Mouse (Mus musculus) ovary, adult 18-20 months (tissue): ENCODE results near the gene Shox2.

Experiments used
- DNase-seq: peaks from one replicate; pipeline ENCODE4 v3.0.0; 2022; ENCODE audit warnings: low spot score, mixed read lengths

The Shox2 gene

DNA sequence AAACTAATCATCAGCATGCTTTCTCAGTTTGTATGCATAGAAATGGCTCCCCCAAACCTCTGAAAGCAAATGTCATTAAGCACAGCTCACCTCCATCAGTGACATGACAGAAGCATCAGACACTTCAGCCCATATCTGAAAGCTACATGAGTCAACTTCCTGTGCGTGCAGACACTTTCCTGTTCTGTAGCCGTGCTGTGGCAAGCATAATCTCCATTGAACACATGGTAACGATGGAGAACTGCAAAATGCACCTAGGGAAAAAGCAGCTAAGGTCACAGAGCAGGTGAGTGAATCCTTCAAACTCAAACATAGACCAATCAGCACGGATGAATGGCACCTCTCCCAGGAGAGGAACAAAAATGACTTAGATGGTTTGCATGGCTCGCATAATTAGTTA is 21.6 kb downstream of the Shox2 start:
- DNase-seq, result no peak

- no peak for DNase-seq
Measured at GRCm38 (mm10) chr3:66955126-66955525, 26.4 kb downstream of the Shox2 start.

GRCm38 (mm10) chr3:66939675-66940074 is 41.9 kb downstream of the Shox2 start:
- no peak for DNase-seq

DNA sequence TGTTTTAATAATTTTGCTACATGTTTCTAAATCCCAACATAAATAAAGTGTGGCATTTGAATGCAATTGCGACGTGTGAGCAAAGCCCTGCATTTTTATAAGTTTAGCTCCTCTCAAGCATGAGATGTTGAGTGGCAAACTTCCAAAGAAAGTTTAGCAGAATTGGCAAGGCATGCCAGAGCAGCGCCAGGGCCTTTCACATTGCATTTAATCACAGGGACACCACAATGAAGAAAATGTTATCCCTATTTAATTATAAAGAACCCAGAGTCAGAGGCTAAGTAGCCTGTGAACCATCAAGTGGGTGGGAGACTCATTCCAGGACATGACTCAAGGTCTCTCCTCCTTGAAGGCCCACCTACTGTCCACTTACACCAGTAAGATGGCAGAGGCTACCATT is 59.1 kb downstream of the Shox2 start:
- DNase-seq, result no peak
